Mouse (Mus musculus) myocyte (in vitro differentiated cells): Measurements from ENCODE around the gene Banp.

Source experiments
- MAX ChIP-seq: IDR thresholded peaks from one replicate; pipeline ENCODE4 v1.6.1; 2011; ENCODE audit warnings: low read depth, mild to moderate bottlenecking, control low read depth
- MYOD1 ChIP-seq, 3 experiments: IDR thresholded peaks; one replicate each; pipeline ENCODE4 v1.6.1; 2011; ENCODE audit warnings: control low read depth in 2 of 3, low read depth in 2 of 3, mild to moderate bottlenecking in 2 of 3, moderate library complexity in 1 of 3; ENCODE audit not compliant: insufficient read length in 2 of 3, control insufficient read depth in 1 of 3
- POLR2A ChIP-seq: IDR thresholded peaks from one replicate; pipeline ENCODE4 v1.6.1; 2011; ENCODE audit warnings: low read depth, mild to moderate bottlenecking, control low read depth, moderate library complexity; ENCODE audit not compliant: insufficient read length
- TCF12 ChIP-seq: IDR thresholded peaks from one replicate; pipeline ENCODE4 v1.6.1; 2011; ENCODE audit warnings: mild to moderate bottlenecking, control low read depth; ENCODE audit not compliant: poor library complexity, insufficient read depth, severe bottlenecking

GRCm38 (mm10) chr8:121962892-121963291 lies 13.3 kb downstream of the Banp start:
- TF ChIP-seq POLR2A (no peak), MYOD1 (IDR thresholded peaks at IDR 0.05; ENCODE audit: control insufficient read depth in 1 of 3, insufficient read length in 2 of 3, low read depth in 2 of 3) (no peak), TCF12 (no peak), MAX (no peak)
